Mouse (Mus musculus) stomach, postnatal 0 days (tissue): ENCODE measurements around the gene Tex2. TPM values are rescaled to one million over a fixed set of nuclear protein-coding genes. Genes with fewer than 3 reads are reported as not detected.
"Not testable (repeated sequence)": the region's sequence is repeated elsewhere in the genome, so short reads cannot be mapped to it uniquely, and the experiment has no call there.

Experiments used
- ATAC-seq: fragments of 200-750 bp; cut with Nextera tagmentation; 2 replicates; pipeline ENCODE4 v1.8.0; 2017; ENCODE audit not compliant: low FRiP score, low TSS enrichment
- DNase-seq: peaks from one replicate; pipeline ENCODE4 v3.0.0-alpha.2; 2016; ENCODE audit warnings: low spot score
- H3K27ac ChIP-seq: fragments of 300-500 bp; sonication (generic); replicated peaks from 2 replicates; pipeline ENCODE4 v1.5.1; 2014; ENCODE audit warnings: mild to moderate bottlenecking, control low read depth
- H3K27me3 ChIP-seq: fragments of 300-500 bp; sonication (generic); 2 replicates; pipeline ENCODE4 v1.6.1; 2014; ENCODE audit warnings: low read length; ENCODE audit not compliant: control insufficient read depth, insufficient read depth
- H3K36me3 ChIP-seq: fragments of 300-500 bp; sonication (generic); 2 replicates; pipeline ENCODE4 v1.6.1; 2014; ENCODE audit warnings: low read length, mixed read lengths; ENCODE audit not compliant: control insufficient read depth, insufficient read depth
- H3K4me1 ChIP-seq: fragments of 300-500 bp; sonication (generic); replicated peaks from 2 replicates; pipeline ENCODE4 v1.6.1; 2014; ENCODE audit warnings: antibody characterized with exemption; ENCODE audit not compliant: control insufficient read depth, insufficient read depth
- H3K4me2 ChIP-seq: fragments of 300-500 bp; sonication (generic); replicated peaks from 2 replicates; pipeline ENCODE4 v1.6.1; 2014; ENCODE audit warnings: low read depth, mild to moderate bottlenecking, control low read depth, moderate library complexity
- H3K4me3 ChIP-seq: fragments of 300-500 bp; sonication (generic); 2 replicates; pipeline ENCODE4 v1.5.1; 2014; ENCODE audit warnings: low read depth, low read length, control low read depth
- H3K9ac ChIP-seq: fragments of 300-500 bp; sonication (generic); 2 replicates; pipeline ENCODE4 v1.6.1; 2014; ENCODE audit warnings: mild to moderate bottlenecking, low read length, control low read depth, mixed read lengths
- H3K9me3 ChIP-seq: fragments of 300-500 bp; sonication (generic); 2 replicates; pipeline ENCODE4 v1.6.1; 2016; ENCODE audit warnings: low read length; ENCODE audit not compliant: control insufficient read depth
- CTCF ChIP-seq: IDR thresholded peaks from 2 replicates; pipeline ENCODE4 v1.5.1; 2016; ENCODE audit warnings: antibody characterized with exemption, low read depth, mild to moderate bottlenecking, moderate library complexity
- EP300 ChIP-seq: optimal IDR thresholded peaks from 2 replicates; pipeline ENCODE3; 2016; ENCODE audit warnings: antibody characterized with exemption
- WGBS: fragments of 180-500 bp; shearing (Covaris S2); extraction: QIAGEN DNeasy Blood & Tissue Kit; methylation state at CpG from one replicate; pipeline ENCODE4 v1.1.7; 2014; 5-methylcytosine and 5-hydroxymethylcytosine counted together
- polyA plus RNA-seq: library from polyadenylated mRNA; unstranded; fragments of >200 nt; fragmentation: Nextera tagmentation; extraction: Ambion mirVana; gene quantifications from 2 replicates; pipeline ENCODE4 v1.2.1, GENCODE M21; 2015

Gene Tex2
- polyA plus RNA-seq, 1 experiment from 2014 or later = 11.6 TPM

GRCm38 (mm10) chr11:106637754-106638153 lies 24.5 kb upstream of the Tex2 start:
- no peak overlapping the region for H3K9ac ChIP-seq
- TF ChIP-seq EP300 (no peak), CTCF (no peak)
- ATAC-seq = peak; percentile 86
- H3K4me1 ChIP-seq = no peaks in the 10 kb centered on the region
- no peaks in the 10 kb centered on the region for H3K9me3 ChIP-seq
- peak overlapping the region; percentile 71 for H3K27ac ChIP-seq
- H3K4me2 ChIP-seq = no peak overlapping the region
- no peaks in the 10 kb centered on the region for H3K27me3 ChIP-seq
- H3K4me3 ChIP-seq = no peak overlapping the region
- peak; percentile 88 for DNase-seq
- WGBS = 21% methylated on average over 7 of the region's 7 CpGs
- no peaks in the 10 kb centered on the region for H3K36me3 ChIP-seq

- H3K9ac ChIP-seq = no peak overlapping the region
- no peak overlapping the region for H3K4me3 ChIP-seq
- no peaks in the 10 kb centered on the region for H3K4me1 ChIP-seq
- no peak for DNase-seq
- H3K9me3 ChIP-seq = no peaks in the 10 kb centered on the region
- H3K4me2 ChIP-seq = no peak overlapping the region
- WGBS = 47% methylated on average over 2 of the region's 2 CpGs
- no peaks in the 10 kb centered on the region for H3K36me3 ChIP-seq
- no peak overlapping the region for H3K27ac ChIP-seq
- TF ChIP-seq CTCF (no peak), EP300 (no peak)
- no peaks in the 10 kb centered on the region for H3K27me3 ChIP-seq
- no peak for ATAC-seq
Measured at GRCm38 (mm10) chr11:106635946-106636345, 22.7 kb upstream of the Tex2 start.

- not testable (repeated sequence) for H3K4me1 ChIP-seq, H3K27me3 ChIP-seq, H3K4me2 ChIP-seq, H3K9me3 ChIP-seq, H3K36me3 ChIP-seq, H3K4me3 ChIP-seq, DNase-seq, H3K9ac ChIP-seq, ATAC-seq, H3K27ac ChIP-seq
- 73% methylated on average over 3 of the region's 3 CpGs for WGBS
- peak; percentile 29 for TF ChIP-seq CTCF
Measured at GRCm38 (mm10) chr11:106634175-106634574, 21.0 kb upstream of the Tex2 start.

DNA sequence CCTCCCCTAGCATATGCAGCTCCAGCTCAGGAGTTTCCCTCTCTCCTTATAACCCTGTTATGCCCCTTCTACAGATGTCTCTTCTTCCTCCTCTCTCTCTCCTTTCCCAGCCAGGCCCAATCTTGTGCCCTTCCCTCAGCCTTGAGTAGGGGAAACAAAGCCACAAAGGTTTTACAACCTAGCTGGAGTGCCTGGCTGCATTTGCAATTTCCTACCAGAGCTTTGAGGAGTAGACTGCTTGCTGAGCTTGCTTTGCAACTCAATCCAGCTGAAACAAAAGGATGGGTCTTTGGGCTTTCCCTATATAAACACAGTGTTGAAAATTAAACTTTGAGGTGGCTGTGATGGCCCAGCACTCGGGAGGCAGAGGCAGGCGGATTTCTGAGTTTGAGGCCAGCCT lies 20.2 kb upstream of the Tex2 start:
- DNase-seq = no peak
- no peak overlapping the region for H3K9ac ChIP-seq
- no peak overlapping the region for H3K4me3 ChIP-seq
- H3K27ac ChIP-seq = no peak overlapping the region
- no peaks in the 10 kb centered on the region for H3K36me3 ChIP-seq
- H3K27me3 ChIP-seq = no peaks in the 10 kb centered on the region
- no peaks in the 10 kb centered on the region for H3K9me3 ChIP-seq
- H3K4me1 ChIP-seq = no peaks in the 10 kb centered on the region
- H3K4me2 ChIP-seq = no peak overlapping the region
- TF ChIP-seq CTCF (no peak), EP300 (no peak)
- 90% methylated on average over 2 of the region's 2 CpGs for WGBS
- ATAC-seq = no peak

DNA sequence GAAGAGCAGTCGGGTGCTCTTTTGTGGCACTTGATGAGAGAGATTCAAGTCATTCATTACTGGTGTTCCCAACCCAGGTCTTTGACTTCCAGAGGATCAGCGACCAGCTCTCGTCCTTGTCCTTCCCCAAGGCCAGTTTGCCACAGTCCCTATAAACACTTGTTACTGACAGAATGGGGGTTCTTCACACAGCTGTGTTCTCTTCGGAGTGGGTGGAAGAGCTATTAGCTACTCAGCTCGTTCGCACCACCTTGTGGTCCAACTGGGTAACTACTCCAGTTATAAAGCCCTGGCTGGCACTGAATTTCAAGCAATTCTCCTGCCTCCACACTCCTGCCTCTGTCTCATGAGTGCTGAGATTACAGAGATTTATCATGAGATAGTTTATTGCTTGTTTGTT lies 14.5 kb upstream of the Tex2 start:
- WGBS = 20% methylated on average over 6 of the region's 6 CpGs
- Histone ChIP-seq H3K4me1 (no peaks in the 10 kb centered on the region), H3K27ac (no peak overlapping the region), H3K9me3 (no peaks in the 10 kb centered on the region), H3K36me3 (no peaks in the 10 kb centered on the region), H3K9ac (no peak overlapping the region), H3K27me3 (no peaks in the 10 kb centered on the region), H3K4me3 (no peak overlapping the region), H3K4me2 (no peak overlapping the region)
- peak; percentile 50 for ATAC-seq
- TF ChIP-seq EP300 = no peak
- peak; percentile 96 for TF ChIP-seq CTCF
- peak; percentile 71 for DNase-seq

DNA sequence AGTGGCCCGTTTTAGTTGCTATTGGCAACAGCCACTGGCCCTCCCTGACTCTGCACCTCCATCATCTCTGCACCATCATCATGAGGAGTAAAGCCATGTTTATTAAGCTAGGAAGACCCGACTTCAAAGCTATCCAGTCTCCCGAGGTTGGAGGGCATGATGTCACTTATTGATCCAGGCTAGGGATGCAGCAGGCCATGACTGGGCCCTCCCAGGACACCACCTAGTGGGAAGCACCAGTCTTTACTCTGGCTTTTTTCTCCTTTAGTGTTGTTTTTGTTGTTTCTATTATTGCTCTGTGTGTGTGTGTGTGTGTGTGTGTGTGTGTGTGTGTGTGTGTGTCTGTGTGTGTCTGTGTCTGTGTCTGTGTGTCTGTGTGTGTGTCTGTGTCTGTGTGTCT lies 12.4 kb upstream of the Tex2 start:
- Histone ChIP-seq H3K4me3 (no peak overlapping the region), H3K36me3 (no peaks in the 10 kb centered on the region), H3K9ac (no peak overlapping the region), H3K27ac (no peak overlapping the region), H3K27me3 (no peaks in the 10 kb centered on the region; the same call in 1 of the 2 replicates), H3K4me1 (no peaks in the 10 kb centered on the region), H3K9me3 (no peaks in the 10 kb centered on the region), H3K4me2 (no peak overlapping the region)
- 38% methylated on average over 3 of the region's 3 CpGs for WGBS
- peak; percentile 33 for TF ChIP-seq CTCF
- no peak for TF ChIP-seq EP300
- no peak for ATAC-seq
- DNase-seq = no peak
